Mouse (Mus musculus) large intestine, adult 2 months (tissue): ENCODE measurements around the gene Ift172. TPM values are rescaled to one million over a fixed set of nuclear protein-coding genes. Genes with fewer than 3 reads are reported as not detected.

ENCODE experiments used
- DNase-seq: peaks from one replicate; pipeline ENCODE4 v3.0.0-alpha.2; 2012; ENCODE audit warnings: low read depth, low spot score
- WGBS: fragments of 180-500 bp; shearing (Covaris S2); methylation state at CpG from one replicate; pipeline ENCODE4 v1.1.7; 2018; 5-methylcytosine and 5-hydroxymethylcytosine counted together
- polyA plus RNA-seq: library from polyadenylated mRNA; depleted of rRNA; stranded (reverse); fragments of >200 nt; gene quantifications from 2 replicates; pipeline ENCODE4 v1.2.3, GENCODE M21; 2012

Ift172 gene
- polyA plus RNA-seq, 1 experiment: 26.5 TPM

GRCm38 (mm10) chr5:31267686-31268085 is 23.2 kb downstream of the Ift172 start:
- 77% methylated on average over 6 of the region's 6 CpGs for WGBS
- DNase-seq: no peak

GRCm38 (mm10) chr5:31266101-31266500 is 24.8 kb downstream of the Ift172 start:
- WGBS: 54% methylated on average over 7 of the region's 7 CpGs
- no peak for DNase-seq

GRCm38 (mm10) chr5:31257616-31258015 is 33.3 kb downstream of the Ift172 start:
- 85% methylated on average over 11 of the region's 11 CpGs for WGBS

GRCm38 (mm10) chr5:31255971-31256370 is 34.9 kb downstream of the Ift172 start:
- 76% methylated on average over 2 of the region's 2 CpGs for WGBS
- DNase-seq: no peak

More at GRCm38 (mm10) chr5:31257616-31258015, 33.3 kb downstream of the Ift172 start:
- no peak for DNase-seq

DNA sequence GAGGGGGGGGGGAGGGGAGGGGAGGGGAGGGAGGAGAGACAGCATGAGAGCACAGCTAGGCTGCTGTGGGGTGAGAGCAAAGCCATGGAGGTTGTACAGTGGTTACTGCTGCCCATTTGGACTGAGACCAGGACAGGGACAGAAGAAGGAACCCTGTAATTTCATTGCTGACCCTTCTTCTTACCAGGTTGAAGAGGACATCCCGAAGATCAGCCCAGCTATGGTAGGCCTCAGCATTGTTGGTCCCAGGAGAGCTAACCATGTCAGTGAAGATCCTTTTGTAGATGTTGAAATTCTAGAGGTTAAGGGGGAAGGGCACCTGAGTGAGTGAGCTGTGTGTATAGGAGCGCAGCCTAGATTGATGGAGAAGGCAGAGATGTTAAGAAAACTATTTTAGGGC is 35.5 kb downstream of the Ift172 start:
- DNase-seq: no peak
- 95% methylated on average over 2 of the region's 2 CpGs for whole genome bisulfite sequencing

GRCm38 (mm10) chr5:31254901-31255300 is 36.0 kb downstream of the Ift172 start:
- 50% methylated on average over 8 of the region's 8 CpGs for WGBS
- no peak for DNase-seq

DNA sequence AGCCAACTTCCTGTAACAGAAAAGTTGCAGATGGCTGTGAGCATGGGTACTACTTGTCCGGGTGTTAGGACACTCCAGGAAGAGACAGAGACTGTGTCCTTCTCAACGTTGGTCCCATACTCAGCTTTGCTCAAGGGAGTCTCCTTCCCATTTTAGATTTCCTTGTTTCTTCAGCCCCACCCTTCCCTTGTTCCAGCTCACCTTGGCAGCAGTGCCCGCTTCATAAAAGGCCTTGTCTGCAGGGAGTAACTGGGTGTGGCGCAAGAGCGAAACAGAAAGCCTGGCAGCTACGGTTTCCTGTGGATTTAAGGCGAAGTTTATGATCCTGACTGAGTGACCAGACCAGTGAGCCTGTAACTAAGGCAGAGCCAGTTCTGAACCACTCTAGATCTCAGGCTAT is 36.5 kb downstream of the Ift172 start:
- peak; percentile 94 for DNase-seq
- WGBS: 26% methylated on average over 7 of the region's 7 CpGs

- 40% methylated on average over 8 of the region's 8 CpGs for WGBS
- DNase-seq: no peak
Measured at GRCm38 (mm10) chr5:31253806-31254205, 37.1 kb downstream of the Ift172 start.

DNA sequence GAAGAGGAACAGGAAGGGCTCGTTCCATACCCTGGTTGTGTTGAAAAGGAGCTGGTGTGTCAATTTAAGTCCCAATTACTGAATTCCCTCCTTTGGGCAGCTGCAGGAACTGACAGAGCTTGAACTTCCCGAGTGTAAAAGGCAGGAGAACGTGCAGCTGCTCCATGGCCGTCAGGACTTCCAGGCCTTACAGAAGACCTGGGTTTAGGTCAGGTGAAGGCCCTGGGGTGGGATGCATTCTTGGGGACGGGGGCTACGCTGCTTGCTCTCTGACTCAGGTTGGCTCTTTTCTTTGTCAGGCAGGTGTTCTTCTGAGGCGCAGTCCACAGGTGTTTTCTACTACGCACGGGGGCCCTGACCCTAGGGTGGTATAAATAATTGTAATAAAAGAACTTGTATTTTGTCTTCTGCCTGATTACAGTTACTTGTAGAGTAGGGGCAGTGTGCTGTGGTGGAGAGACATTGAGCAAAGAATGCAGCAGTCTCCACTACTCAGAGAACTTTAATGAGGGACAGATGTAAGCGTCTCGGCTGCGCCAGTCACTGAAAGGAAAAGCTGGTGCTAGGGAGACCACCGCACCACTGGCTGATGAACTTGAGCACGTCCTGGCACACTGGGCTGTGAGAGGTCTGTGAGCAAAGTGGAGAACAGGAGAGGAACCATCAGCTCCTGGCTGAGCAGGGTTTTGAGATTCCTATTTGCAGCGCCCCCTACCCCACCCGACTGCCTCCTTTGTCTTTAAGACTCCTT is 37.9 kb downstream of the Ift172 start:
- WGBS: 43% methylated on average over 16 of the region's 16 CpGs
- no peak for DNase-seq

DNA sequence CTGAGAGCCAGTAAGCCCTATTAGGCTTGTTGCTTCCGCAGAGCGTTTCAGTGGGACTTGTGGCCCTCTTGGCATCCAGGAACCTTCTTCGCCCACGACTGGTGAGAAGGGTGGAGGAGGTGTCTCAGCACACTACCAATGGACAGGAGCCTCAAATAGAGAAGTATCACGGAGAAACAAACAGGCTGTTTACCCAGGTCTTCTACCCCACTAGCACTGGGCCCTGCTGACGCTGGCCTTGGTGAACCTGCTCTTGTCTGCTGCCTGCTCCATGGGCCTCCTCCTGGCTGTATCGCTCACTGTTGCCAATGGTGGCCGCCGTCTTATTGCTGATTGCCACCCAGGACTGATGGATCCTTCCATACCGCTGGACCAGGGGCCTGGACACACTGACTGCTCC is 38.8 kb downstream of the Ift172 start:
- no peak for DNase-seq
- 30% methylated on average over 10 of the region's 10 CpGs for WGBS

DNA sequence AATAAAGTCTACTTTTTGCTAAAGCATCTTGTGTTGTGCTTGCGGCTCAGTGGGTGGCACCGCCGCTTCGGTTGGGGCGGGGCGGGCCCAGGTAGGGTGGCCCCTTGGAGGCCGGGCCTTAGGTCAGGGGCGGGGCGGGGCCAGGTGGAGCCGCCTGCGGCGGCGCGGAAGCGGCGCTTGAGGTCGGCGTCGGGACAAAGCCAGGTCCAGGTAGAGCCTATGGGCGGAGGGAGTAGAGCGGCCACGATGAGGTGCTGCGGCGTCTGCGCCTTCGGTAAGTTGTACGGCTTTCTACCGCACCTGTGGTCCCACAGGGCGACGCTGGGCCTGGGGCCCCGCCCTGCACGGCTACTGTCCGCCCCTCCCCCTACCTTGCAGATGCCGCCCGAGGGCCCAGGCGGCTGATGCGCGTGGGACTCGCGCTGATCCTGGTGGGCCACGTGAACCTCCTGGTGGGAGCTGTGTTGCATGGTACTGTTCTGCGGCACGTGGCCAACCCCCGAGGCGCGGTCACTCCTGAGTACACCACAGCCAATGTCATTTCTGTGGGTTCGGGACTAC is 39.3 kb downstream of the Ift172 start, which contains the start of gene Krtcap3:
TSS of gene Krtcap3 (plus strand) at position 151 of the 561 bp plus-strand sequence.
- no peak for DNase-seq
- 30% methylated on average over 47 of the region's 47 CpGs for WGBS

DNA sequence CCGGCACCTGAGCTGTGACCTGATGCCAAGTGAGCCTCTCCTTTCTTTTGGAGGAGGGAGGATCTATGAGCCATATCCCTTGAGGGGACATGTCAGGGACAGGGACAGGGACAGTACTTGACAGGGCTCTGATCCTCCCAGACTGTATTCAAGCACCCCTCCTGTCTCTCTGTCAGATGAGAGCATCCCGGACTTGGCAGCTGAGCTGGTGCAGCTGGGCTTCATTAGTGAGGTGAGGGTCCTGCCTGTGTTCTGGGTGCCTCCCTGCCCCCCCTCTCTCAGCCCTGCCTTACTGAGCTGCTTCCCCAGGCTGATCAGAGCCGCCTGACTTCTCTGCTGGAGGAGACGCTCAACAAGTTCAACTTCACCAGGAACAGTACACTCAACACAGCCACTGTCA is 40.2 kb downstream of the Ift172 start:
- 74% methylated on average over 4 of the region's 4 CpGs for WGBS
- DNase-seq: no peak

DNA sequence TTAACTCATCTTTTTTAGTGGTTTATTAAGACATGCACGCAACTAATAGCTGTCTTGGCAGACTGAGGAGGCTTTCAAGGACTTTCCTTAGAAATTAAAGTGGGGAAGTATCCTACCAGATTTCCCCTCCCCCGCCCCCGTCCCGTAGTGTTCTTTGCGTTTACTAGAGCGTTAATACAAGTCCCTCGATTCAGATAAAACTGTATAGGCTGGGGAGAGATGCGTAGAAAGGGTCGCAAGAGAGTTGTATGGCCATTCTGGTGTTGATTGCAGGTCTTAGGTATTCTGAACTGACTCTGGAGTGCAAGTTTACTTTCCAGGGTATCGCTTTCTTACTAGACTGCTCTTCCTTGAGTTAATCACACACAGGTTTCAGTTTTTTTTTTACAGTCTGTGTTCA is 48.7 kb downstream of the Ift172 start:
- WGBS: 11% methylated on average over 10 of the region's 10 CpGs
- no peak for DNase-seq

GRCm38 (mm10) chr5:31241522-31242034 is 49.3 kb downstream of the Ift172 start:
- DNase-seq: no peak
- WGBS: under 1% methylated on average over 13 of the region's 13 CpGs

DNA sequence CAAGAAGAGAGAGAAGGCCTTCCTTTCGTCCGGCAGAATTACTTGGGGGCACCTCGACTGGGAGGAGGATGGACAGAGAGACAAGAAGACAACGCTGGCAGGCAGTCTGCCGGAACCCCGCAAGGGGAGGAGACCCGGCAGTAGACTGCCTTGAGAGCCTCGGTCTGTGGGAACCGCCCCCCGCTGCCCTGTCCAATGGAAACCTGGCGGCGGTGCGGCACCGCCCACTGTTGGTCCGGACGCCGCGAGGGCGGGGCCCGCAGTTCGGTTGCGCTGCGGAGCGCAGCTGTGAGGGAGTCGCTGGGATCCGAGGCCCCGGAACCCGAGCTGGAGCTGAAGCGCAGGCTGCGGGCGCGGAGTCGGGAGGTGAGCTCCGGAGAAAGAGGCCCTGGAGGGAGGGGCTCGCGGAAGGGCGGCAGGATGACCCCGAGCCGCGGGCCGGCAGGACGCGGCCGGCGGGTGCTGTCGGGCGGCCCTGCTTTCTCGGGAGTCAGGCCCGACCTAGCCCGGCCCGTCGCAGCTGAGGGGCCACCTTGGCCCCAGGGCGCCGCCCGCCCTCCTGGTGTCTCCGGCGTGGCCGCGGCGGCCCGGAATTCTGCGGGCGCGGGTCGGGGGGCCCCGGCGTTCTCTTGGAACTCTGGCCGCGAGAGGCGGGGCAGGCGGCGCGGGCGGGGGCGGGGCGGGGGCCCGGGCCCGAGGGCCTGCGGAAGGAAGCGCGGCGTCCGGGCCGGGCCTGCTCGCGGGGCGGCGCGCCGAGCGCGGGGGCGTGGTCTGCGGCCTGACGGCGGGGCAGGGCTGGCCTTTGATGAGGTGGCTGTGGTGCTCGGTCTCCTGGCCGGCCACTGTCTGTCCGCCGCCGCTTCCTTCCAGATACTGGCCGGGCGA is 50.0 kb downstream of the Ift172 start, which contains the start of the genes Nrbp1 and Gm9970:
TSS of gene Nrbp1 (plus strand) at position 228 of the 885 bp plus-strand sequence.
TSS of gene Gm9970 (minus strand) at position 596 of the 885 bp plus-strand sequence.
- WGBS: under 1% methylated on average over 96 of the region's 103 CpGs
- DNase-seq: no peak

- 75% methylated on average over 1 of the region's 1 CpGs for WGBS
Measured at GRCm38 (mm10) chr5:31226641-31227040, 64.3 kb downstream of the Ift172 start.

DNA sequence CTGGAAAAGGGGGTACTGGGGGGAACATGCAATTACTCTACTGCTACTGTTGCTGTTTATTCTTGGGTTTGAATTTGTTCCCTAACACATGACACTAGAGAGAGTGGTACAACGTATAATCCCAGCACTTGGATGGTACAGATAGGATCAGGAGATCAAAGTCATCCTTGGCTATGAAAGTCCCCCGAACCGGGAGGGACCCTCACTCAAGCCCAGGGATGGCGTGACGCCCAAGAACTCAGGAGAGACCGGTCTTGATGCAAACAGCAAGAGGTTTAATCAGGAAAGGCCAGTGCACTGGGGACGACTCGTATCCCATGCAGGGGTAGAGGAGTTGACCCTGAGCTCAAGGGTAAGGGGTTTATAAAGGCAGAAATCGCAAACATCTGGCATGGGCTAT is 68.2 kb downstream of the Ift172 start:
- 95% methylated on average over 9 of the region's 9 CpGs for WGBS
- DNase-seq: no peak

More at GRCm38 (mm10) chr5:31226641-31227040, 64.3 kb downstream of the Ift172 start:
- DNase-seq: no peak

DNA sequence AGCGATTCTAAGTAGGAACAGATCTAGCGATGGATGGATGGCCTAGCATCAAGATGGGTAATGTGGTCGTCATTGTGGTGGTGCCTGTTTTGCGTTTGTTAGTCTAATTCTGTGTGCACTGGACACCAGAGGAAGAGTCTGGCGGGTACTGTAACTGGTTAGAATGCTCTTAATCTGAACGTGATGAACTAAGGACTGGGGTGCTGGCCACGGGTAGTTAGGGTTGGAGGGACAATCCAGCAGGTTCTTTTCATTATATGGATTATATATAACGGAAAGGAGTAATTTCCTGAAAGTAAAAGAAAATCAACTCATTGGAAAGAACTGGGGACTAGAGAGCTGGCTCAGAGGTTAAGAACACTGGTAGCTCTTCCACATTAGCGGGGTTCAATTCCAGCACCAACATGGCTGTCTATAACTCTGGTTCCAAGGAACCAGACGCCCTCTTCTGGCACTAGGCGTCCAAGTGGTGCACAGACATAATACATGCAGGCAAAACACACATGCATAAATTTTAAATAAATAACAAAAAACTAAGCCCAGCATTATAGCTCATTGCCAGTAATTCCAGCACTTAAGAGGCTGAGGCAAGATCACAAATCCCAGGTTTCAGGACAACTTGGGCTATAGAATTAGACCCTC is 69.5 kb downstream of the Ift172 start:
- 22% methylated on average over 11 of the region's 11 CpGs for WGBS
- no peak for DNase-seq
